Mouse (Mus musculus) forebrain, embryonic 11.5 days (tissue): ENCODE measurements at regions not wholly inside any gene's neighbourhood (a gene's known extent, or its start where the extent isn't known, plus 50 kb on each side); places are given as distances from the start of the nearest gene placed in this dataset.
A peak's percentile ranks its signal among the peaks of the same experiment; 100 is the strongest.

ENCODE experiments used
- ATAC-seq: fragments of 200-750 bp; cut with Nextera tagmentation; replicated peaks from 2 replicates; pipeline ENCODE4 v1.8.0; 2017; ENCODE audit warnings: moderate TSS enrichment; ENCODE audit not compliant: low FRiP score
- DNase-seq: peaks from one replicate; pipeline ENCODE4 v3.0.0-alpha.2; 2017; ENCODE audit warnings: low spot score
- H3K27ac ChIP-seq: fragments of 300-500 bp; sonication (generic); 2 replicates; pipeline ENCODE4 v1.5.1; 2014; ENCODE audit warnings: low read depth, low read length
- H3K27me3 ChIP-seq: fragments of 300-500 bp; sonication (generic); 2 replicates; pipeline ENCODE4 v1.6.1; 2014; ENCODE audit warnings: mild to moderate bottlenecking, low read length, mixed read lengths; ENCODE audit not compliant: control insufficient read depth, insufficient read depth
- H3K36me3 ChIP-seq: fragments of 300-500 bp; sonication (generic); 2 replicates; pipeline ENCODE4 v1.6.1; 2014; ENCODE audit warnings: mild to moderate bottlenecking, low read length, moderate library complexity, mixed read lengths; ENCODE audit not compliant: control insufficient read depth, insufficient read depth
- H3K4me1 ChIP-seq: fragments of 300-500 bp; sonication (generic); replicated peaks from 2 replicates; pipeline ENCODE4 v1.6.1; 2014; ENCODE audit warnings: low read length, mixed read lengths; ENCODE audit not compliant: control insufficient read depth, insufficient read depth
- H3K4me2 ChIP-seq: fragments of 300-500 bp; sonication (generic); 2 replicates; pipeline ENCODE4 v1.6.1; 2014; ENCODE audit warnings: low read depth, mild to moderate bottlenecking, low read length, moderate library complexity, mixed read lengths; ENCODE audit not compliant: severe bottlenecking
- H3K4me3 ChIP-seq: fragments of 300-500 bp; sonication (generic); 2 replicates; pipeline ENCODE4 v1.5.1; 2014; ENCODE audit warnings: low read depth, low read length
- H3K9ac ChIP-seq: fragments of 300-500 bp; sonication (generic); 2 replicates; pipeline ENCODE4 v1.6.1; 2014; ENCODE audit warnings: low read length
- H3K9me3 ChIP-seq: fragments of 300-500 bp; sonication (generic); 2 replicates; pipeline ENCODE4 v1.6.1; 2016; ENCODE audit warnings: low read length, mixed read lengths; ENCODE audit not compliant: control insufficient read depth
- WGBS: fragments of 180-500 bp; shearing (Covaris S2); extraction: QIAGEN DNeasy Blood & Tissue Kit; methylation state at CpG from one replicate; pipeline ENCODE4 v1.1.7; 2014; 5-methylcytosine and 5-hydroxymethylcytosine counted together

DNA sequence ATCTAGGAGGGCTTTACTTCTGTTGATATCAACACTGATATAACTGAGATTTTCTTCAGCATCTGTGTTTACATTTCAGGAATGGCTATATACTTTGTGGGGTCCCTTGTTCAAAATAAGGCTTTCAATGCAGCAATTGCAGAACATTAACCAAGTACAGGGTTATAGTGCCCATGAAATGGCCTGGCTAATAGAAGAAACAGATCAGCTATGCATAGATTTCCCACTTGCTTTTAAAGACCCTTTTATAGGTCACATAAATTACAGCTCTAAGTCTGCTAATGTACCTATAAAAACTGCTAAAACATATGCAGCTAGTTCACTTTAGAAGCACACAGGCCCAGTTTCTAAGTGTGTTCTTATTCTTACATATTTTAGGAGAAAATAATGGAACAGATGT is 472.1 kb downstream of the Nup35 start:
- Histone ChIP-seq H3K4me1 (no peaks in the 10 kb centered on the region), H3K36me3 (no peaks in the 10 kb centered on the region), H3K27ac (no peak overlapping the region), H3K27me3 (no peaks in the 10 kb centered on the region), H3K4me2 (no peak overlapping the region), H3K9ac (no peak overlapping the region), H3K9me3 (no peaks in the 10 kb centered on the region), H3K4me3 (no peak overlapping the region)
- DNase-seq (no peak), ATAC-seq (no peak)

DNA sequence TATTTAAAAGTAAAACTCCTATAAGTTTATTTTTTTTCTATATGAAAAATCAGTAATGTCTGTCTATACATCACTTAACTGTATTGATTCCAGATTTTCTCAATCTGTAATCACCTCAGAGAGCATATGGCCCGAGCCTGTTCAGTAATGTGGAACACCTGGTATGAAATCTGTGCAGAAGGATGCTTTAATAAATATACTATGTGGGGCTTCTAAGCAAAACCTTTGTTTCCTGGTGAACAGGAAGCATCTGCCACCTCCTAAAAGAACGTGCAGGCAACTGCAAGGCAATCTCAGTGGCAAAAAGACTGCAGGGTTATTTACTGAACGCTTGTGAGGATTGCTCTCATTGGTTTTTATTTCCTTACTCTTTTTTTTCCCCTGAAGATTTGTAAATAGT is 488.8 kb downstream of the Nup35 start:
- no peaks in the 10 kb centered on the region for H3K9me3 ChIP-seq
- H3K4me2 ChIP-seq = no peak overlapping the region
- H3K27ac ChIP-seq = no peak overlapping the region
- H3K4me3 ChIP-seq = no peak overlapping the region
- H3K27me3 ChIP-seq = no peaks in the 10 kb centered on the region
- 58% methylated on average over 3 of the region's 3 CpGs for WGBS
- no peak overlapping the region for H3K9ac ChIP-seq
- ATAC-seq (no peak), DNase-seq (no peak)
- no peaks in the 10 kb centered on the region for H3K4me1 ChIP-seq
- no peaks in the 10 kb centered on the region for H3K36me3 ChIP-seq

DNA sequence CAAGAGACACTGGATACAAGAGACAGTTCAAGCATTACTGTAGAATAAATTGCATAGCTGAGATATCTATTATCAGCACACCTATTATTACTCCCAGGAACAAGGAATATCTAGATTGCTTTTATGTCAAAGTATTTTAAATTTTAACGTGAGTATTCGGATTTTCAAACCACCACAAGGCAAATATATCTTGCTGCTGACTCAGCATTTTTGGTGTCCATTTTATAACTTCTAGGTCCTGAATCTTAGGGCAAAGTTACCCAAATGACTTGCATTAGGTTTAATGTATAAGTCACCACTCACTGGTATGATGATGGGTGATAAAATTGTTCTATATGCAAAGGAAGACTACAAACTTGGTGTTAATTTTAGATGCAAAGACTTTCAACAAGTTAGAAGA is 501.7 kb downstream of the Nup35 start:
- H3K4me1 ChIP-seq = no peaks in the 10 kb centered on the region
- no peaks in the 10 kb centered on the region for H3K36me3 ChIP-seq
- 90% methylated on average over 2 of the region's 2 CpGs for WGBS
- ATAC-seq = no peak
- no peaks in the 10 kb centered on the region for H3K27me3 ChIP-seq
- H3K4me2 ChIP-seq = no peak overlapping the region
- no peak overlapping the region for H3K4me3 ChIP-seq
- no peak for DNase-seq
- H3K27ac ChIP-seq = no peak overlapping the region
- no peaks in the 10 kb centered on the region for H3K9me3 ChIP-seq
- no peak overlapping the region for H3K9ac ChIP-seq

DNA sequence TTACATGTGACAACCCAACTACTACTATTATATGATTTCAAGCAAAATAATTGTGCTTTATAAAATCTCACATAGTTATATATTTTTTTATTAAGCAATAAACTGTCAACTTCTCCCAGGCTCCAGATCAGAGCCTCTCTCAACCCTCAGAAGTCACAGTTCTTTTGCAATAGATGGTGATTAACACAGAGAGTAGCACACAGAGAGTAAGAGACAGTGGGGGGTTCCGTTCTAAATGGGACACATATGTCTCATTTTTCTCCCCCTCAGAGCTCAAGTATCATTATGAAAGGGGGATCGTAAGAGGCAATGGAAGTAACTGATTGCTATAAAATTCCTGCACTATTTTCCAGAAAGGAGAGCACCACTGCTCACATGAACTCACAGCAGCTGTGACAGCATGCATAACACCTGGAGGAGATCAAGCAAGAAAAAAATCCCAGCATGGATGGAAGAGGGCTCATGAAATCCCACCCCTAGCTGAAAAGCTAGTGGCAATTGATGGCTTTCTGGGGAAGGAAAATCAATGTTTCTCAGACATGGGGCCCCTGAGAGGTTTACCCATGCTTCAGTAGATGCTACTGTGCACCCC is 503.5 kb downstream of the Nup35 start:
- Histone ChIP-seq H3K9me3 (no peaks in the 10 kb centered on the region), H3K27ac (no peak overlapping the region), H3K27me3 (no peaks in the 10 kb centered on the region), H3K4me2 (no peak overlapping the region), H3K4me3 (no peak overlapping the region), H3K36me3 (no peaks in the 10 kb centered on the region), H3K4me1 (no peaks in the 10 kb centered on the region), H3K9ac (no peak overlapping the region)
- WGBS = 75% methylated on average over 2 of the region's 2 CpGs
- ATAC-seq (no peak), DNase-seq (no peak)

DNA sequence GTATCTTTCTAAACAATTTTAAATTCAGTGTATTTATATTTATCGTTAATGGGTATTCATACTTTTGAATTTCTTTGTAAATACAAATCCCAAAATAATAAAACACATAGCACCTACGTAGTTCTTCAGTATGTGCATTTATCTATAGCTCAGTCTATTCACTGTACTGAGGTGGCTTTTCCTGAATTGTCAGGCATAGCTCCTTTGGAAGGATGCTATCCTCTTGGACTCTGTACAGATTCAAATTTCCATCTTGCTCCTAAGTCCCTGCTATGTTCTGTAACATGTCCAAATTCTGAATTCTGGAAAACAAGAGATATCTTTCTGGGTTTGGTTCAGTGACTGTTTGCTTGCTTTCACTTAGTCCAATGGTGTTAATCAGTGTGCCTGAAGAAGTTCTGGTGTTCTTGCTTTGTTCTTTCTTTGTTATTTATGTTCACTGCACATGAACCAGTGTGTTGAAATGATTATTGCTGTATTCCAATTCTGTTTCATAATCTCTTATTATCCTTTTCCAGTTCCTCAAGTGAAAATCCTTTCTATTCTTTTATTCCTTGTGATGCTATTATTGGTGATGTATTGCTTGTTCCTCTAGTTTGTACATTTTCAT is 519.5 kb downstream of the Nup35 start:
- no peak overlapping the region for H3K27ac ChIP-seq
- H3K36me3 ChIP-seq = no peaks in the 10 kb centered on the region
- no peaks in the 10 kb centered on the region for H3K27me3 ChIP-seq
- ATAC-seq = no peak
- 91% methylated on average over 2 of the region's 2 CpGs for WGBS
- no peak overlapping the region for H3K9ac ChIP-seq
- no peak overlapping the region for H3K4me3 ChIP-seq
- no peak overlapping the region for H3K4me2 ChIP-seq
- no peak for DNase-seq
- no peaks in the 10 kb centered on the region for H3K9me3 ChIP-seq
- no peaks in the 10 kb centered on the region for H3K4me1 ChIP-seq

DNA sequence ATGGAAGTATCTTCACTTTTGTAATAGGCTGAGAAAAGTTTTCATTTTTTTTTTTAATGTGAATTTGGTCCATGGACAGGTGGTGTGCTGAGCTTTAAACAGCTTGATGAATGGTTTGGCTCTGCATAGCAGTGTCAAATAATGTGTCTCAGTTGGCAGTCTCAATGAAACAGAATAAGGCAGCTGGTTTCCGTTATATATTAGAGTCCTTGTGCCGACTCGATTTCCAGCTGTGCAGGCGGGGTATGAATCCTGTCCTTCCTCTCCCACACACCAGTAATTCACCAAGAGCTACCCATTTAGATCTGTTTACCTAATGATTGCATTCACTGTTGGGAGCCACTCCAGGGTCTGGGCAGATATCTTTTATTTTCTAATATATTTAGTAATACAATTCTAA is 526.6 kb downstream of the Nup35 start:
- no peaks in the 10 kb centered on the region for H3K27me3 ChIP-seq
- H3K4me1 ChIP-seq = no peaks in the 10 kb centered on the region
- no peaks in the 10 kb centered on the region for H3K9me3 ChIP-seq
- no peak overlapping the region for H3K4me3 ChIP-seq
- ATAC-seq (peak; percentile 55; the same call in 1 of the 2 replicates), DNase-seq (no peak)
- H3K4me2 ChIP-seq = no peak overlapping the region
- H3K27ac ChIP-seq = no peak overlapping the region
- 47% methylated on average over 4 of the region's 4 CpGs for WGBS
- no peak overlapping the region for H3K9ac ChIP-seq
- no peaks in the 10 kb centered on the region for H3K36me3 ChIP-seq

DNA sequence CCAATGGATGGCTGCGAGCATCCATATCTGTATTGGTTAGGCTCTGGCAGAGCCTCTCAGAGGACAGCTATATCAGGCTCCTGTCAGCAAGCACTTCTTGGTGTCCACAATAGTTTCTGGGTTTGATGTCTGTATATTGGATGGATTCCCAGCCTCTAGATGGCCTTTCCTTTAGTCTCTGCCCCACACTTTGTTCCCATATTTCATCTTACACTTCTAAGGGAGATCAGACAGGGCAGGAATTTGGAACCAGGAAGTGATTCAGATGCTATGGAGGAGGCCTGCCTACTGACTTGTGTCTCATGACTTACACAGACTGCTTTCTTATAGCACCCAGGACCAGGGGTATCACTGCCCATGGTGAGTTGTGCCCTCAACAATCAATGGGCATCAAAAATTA is 529.4 kb downstream of the Nup35 start:
- DNase-seq (no peak), ATAC-seq (no peak)
- 100% methylated on average over 1 of the region's 1 CpGs for WGBS
- H3K9me3 ChIP-seq = no peaks in the 10 kb centered on the region
- H3K27ac ChIP-seq = no peak overlapping the region
- no peak overlapping the region for H3K4me2 ChIP-seq
- no peaks in the 10 kb centered on the region for H3K4me1 ChIP-seq
- no peaks in the 10 kb centered on the region for H3K27me3 ChIP-seq
- H3K9ac ChIP-seq = no peak overlapping the region
- no peaks in the 10 kb centered on the region for H3K36me3 ChIP-seq
- H3K4me3 ChIP-seq = no peak overlapping the region

DNA sequence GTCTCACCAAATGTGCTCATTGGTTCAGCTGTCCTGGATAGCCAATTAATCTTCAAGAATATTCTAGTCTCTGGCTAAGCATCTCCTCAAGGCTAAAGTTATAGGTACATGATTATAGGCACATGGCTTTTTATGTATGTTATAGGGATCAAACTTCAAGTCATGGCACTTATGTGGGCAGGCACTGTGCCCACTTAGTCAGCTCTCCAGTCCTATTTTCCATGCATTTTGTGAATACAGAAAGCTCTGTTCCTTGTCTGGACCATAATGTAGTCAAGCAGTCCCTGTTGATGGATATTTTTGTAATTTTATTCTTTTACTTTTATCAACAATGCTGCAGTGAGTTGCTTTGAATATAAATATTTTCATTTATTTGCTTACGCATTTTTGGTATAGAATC is 531.1 kb downstream of the Nup35 start:
- Histone ChIP-seq H3K9me3 (no peaks in the 10 kb centered on the region), H3K9ac (no peak overlapping the region), H3K27me3 (no peaks in the 10 kb centered on the region), H3K36me3 (no peaks in the 10 kb centered on the region), H3K4me3 (no peak overlapping the region), H3K27ac (no peak overlapping the region), H3K4me1 (no peaks in the 10 kb centered on the region), H3K4me2 (no peak overlapping the region)
- DNase-seq (no peak), ATAC-seq (no peak)
- WGBS = 97% methylated on average over 1 of the region's 1 CpGs

DNA sequence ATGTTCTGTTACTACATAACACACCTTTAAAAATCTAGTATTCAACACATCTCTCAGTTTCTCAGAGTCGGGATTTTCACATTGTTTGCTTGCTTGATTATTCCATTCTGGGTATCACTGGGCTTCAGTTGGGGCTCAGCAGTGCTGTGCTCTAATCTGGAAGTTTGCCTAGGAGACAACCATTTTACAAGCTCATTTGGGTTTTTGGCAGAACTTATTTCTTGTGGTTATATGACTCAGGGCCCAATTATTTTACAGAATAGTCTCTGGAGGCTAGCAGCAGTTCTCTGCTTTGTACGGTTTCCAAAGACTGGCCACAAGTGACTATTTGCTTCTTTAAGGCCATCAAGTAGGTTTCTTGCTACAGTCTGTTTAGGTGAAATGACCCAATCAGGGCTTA is 565.4 kb downstream of the Nup35 start:
- DNase-seq (no peak), ATAC-seq (no peak)
- H3K27ac ChIP-seq = no peak overlapping the region
- no peaks in the 10 kb centered on the region for H3K4me1 ChIP-seq
- H3K4me3 ChIP-seq = no peak overlapping the region
- H3K9ac ChIP-seq = no peak overlapping the region
- H3K4me2 ChIP-seq = no peak overlapping the region
- no peaks in the 10 kb centered on the region for H3K36me3 ChIP-seq
- no peaks in the 10 kb centered on the region for H3K9me3 ChIP-seq
- no peaks in the 10 kb centered on the region for H3K27me3 ChIP-seq
- 88% methylated on average over 2 of the region's 2 CpGs for WGBS
